Mouse (Mus musculus): ENCODE data around the gene Dchs1.
A peak's percentile ranks its signal among the peaks of the same experiment; 100 is the strongest.

DNA sequence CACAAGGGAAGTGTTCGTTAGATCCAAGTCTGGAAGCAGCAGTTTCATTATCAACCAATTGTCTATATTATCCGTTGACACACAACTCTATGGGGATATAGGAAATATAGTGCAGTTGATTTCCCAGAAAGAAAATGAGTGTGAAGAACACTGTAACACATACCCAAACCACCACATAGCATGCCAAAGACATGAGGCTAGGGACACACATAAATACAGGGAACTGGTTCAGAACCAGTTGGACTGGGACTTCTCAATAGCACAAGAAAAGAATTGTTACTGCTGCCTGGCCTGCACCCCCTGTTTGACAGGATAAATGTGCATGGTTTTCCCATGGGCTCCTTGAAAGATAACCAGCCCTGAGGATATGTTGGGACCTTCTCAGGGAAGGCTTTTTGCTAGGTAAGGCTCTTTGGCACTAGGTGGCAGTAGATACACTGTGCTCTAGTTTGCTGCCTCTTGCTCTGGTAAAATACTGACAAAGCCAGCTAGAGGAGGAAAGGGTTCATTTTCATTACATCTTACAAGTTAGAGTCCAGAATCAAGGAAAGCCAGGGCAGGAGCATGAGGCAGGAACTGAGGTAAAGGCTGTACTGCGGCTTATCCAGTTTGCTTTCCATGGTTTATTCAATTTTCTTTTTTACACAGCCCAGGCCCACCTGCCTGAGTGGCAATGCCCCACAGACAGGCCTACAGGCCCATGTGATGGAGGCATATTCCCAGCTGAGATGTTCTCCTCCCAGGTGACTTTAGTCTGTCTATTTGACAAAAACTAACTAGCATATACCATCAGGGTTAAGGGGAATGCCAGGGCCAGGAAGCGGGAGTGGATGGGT, 61.1 kb downstream of the Dchs1 start:
- TF ChIP-seq CTCF (IDR thresholded peaks at IDR 0.05; ENCODE audit: control insufficient read depth, insufficient read depth, low read length), result peak; percentile 41; the same call in 1 of the 2 replicates
- TF ChIP-seq POLR2A (IDR thresholded peaks at IDR 0.05; ENCODE audit: borderline replicate concordance, control insufficient read depth, low read depth, low read length), result no peak
